Mouse (Mus musculus) heart, postnatal 0 days (tissue): ENCODE measurements around the gene Wdr45. TPM values are rescaled to one million over a fixed set of nuclear protein-coding genes. Genes with fewer than 3 reads are reported as not detected.

ENCODE experiments used
- ATAC-seq: fragments of 200-750 bp; cut with Nextera tagmentation; 2 replicates; pipeline ENCODE4 v1.8.0; 2017; ENCODE audit warnings: low read depth, moderate number of reproducible peaks, moderate library complexity; ENCODE audit not compliant: insufficient read depth
- DNase-seq: peaks from one replicate; pipeline ENCODE4 v3.0.0-alpha.2; 2016; ENCODE audit warnings: low spot score
- H3K27ac ChIP-seq: fragments of 300-500 bp; sonication (generic); 2 replicates; pipeline ENCODE4 v1.5.1; 2014; ENCODE audit warnings: low read depth, mild to moderate bottlenecking
- H3K27me3 ChIP-seq: fragments of 300-500 bp; sonication (generic); 2 replicates; pipeline ENCODE4 v1.6.1; 2014; ENCODE audit warnings: low read length, mixed read lengths; ENCODE audit not compliant: control insufficient read depth, insufficient read depth
- H3K36me3 ChIP-seq: fragments of 300-500 bp; sonication (generic); replicated peaks from 2 replicates; pipeline ENCODE4 v1.6.1; 2014; ENCODE audit warnings: low read length, mixed read lengths; ENCODE audit not compliant: control insufficient read depth, insufficient read depth
- H3K4me1 ChIP-seq: fragments of 300-500 bp; sonication (generic); 2 replicates; pipeline ENCODE4 v1.6.1; 2014; ENCODE audit warnings: antibody characterized with exemption; ENCODE audit not compliant: control insufficient read depth, insufficient read depth
- H3K4me2 ChIP-seq: fragments of 300-500 bp; sonication (generic); 2 replicates; pipeline ENCODE4 v1.6.1; 2014; ENCODE audit warnings: low read depth, mild to moderate bottlenecking, low read length, moderate library complexity
- H3K4me3 ChIP-seq: fragments of 300-500 bp; sonication (generic); 2 replicates; pipeline ENCODE4 v1.5.1; 2014; ENCODE audit warnings: low read depth, low read length
- H3K9ac ChIP-seq: fragments of 300-500 bp; sonication (generic); replicated peaks from 2 replicates; pipeline ENCODE4 v1.6.1; 2014; ENCODE audit warnings: low read depth, low read length, mixed read lengths
- H3K9me3 ChIP-seq: fragments of 300-500 bp; sonication (generic); replicated peaks from 2 replicates; pipeline ENCODE4 v1.6.1; 2016; ENCODE audit warnings: low read length; ENCODE audit not compliant: control insufficient read depth
- CTCF ChIP-seq: IDR thresholded peaks from 2 replicates; pipeline ENCODE4 v1.5.1; 2016; ENCODE audit warnings: antibody characterized with exemption, control low read depth, low read depth
- EP300 ChIP-seq: IDR thresholded peaks from 2 replicates; pipeline ENCODE4 v1.6.1; 2016; ENCODE audit warnings: antibody characterized with exemption, low read depth
- WGBS: fragments of 180-500 bp; shearing (Covaris S2); extraction: QIAGEN DNeasy Blood & Tissue Kit; methylation state at CpG from one replicate; pipeline ENCODE4 v1.1.7; 2014; 5-methylcytosine and 5-hydroxymethylcytosine counted together
- polyA plus RNA-seq: library from polyadenylated mRNA; unstranded; fragments of >200 nt; fragmentation: Nextera tagmentation; extraction: Ambion mirVana; gene quantifications from 2 replicates; pipeline ENCODE4 v1.2.1, GENCODE M21; 2015
- total RNA-seq: library from RNA; depleted of rRNA; stranded (reverse); fragments of >200 nt; gene quantifications from 2 replicates; pipeline ENCODE4 v1.2.3, GENCODE M21; 2014; ENCODE audit warnings: low replicate concordance; rRNA removed

Gene Wdr45
- total and polyA plus RNA-seq, 2 experiments from 2014 or later: 27.1 to 52.7 TPM

GRCm38 (mm10) chrX:7769302-7770017 is 55.3 kb downstream of the Wdr45 start:
- 80% methylated on average over 7 of the region's 7 CpGs for WGBS
- H3K36me3 ChIP-seq: peaks cover 46% of the 10 kb centered on the region

DNA sequence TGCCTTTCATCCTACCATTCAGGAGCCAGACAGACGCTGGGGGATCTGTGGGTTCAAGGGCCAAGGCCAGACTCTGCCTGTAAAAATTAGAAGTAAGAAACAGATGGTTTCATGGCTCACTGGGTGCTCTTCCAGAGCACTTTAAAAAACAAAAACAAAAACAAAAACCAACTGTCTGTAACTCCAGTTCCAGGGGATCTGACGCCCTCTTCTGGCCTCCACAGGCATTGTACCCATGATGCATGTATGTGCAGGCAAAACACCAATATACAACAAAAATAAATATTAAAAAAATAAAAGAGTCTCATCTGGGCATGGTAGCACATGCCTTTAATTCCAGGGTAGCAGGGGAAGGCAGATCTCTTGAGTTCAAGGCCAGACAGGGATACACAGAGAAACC is 58.6 kb downstream of the Wdr45 start:
- WGBS: 45% methylated on average over 2 of the region's 2 CpGs
- Histone ChIP-seq H3K27me3 (no peaks in the 10 kb centered on the region), H3K27ac (no peak overlapping the region), H3K36me3 (peaks cover 41% of the 10 kb centered on the region), H3K4me1 (no peaks in the 10 kb centered on the region), H3K9ac (no peak overlapping the region), H3K4me2 (no peak overlapping the region), H3K4me3 (no peak overlapping the region), H3K9me3 (no peaks in the 10 kb centered on the region)
- ATAC-seq (no peak), DNase-seq (no peak)
- TF ChIP-seq EP300 (no peak), CTCF (peak; percentile 34; the same call in 1 of the 2 replicates)

More at GRCm38 (mm10) chrX:7769302-7770017, 55.3 kb downstream of the Wdr45 start:
- Histone ChIP-seq H3K9ac (no peak overlapping the region), H3K4me1 (no peaks in the 10 kb centered on the region), H3K27me3 (no peaks in the 10 kb centered on the region), H3K27ac (no peak overlapping the region), H3K4me2 (no peak overlapping the region), H3K4me3 (no peak overlapping the region), H3K9me3 (no peaks in the 10 kb centered on the region)
- no peak for DNase-seq
- no peak for TF ChIP-seq CTCF
- no peak for TF ChIP-seq EP300
- no peak for ATAC-seq

GRCm38 (mm10) chrX:7775501-7776205 is 61.5 kb downstream of the Wdr45 start:
- no peak for DNase-seq
- Histone ChIP-seq H3K9ac (no peak overlapping the region), H3K36me3 (peaks cover 21% of the 10 kb centered on the region; the same call in 1 of the 2 replicates), H3K4me1 (no peaks in the 10 kb centered on the region), H3K4me3 (no peak overlapping the region), H3K4me2 (no peak overlapping the region), H3K9me3 (no peaks in the 10 kb centered on the region), H3K27ac (no peak overlapping the region), H3K27me3 (no peaks in the 10 kb centered on the region)
- ATAC-seq: no peak
- 70% methylated on average over 9 of the region's 9 CpGs for WGBS
- TF ChIP-seq EP300 (no peak), CTCF (no peak)

GRCm38 (mm10) chrX:7776329-7777082 is 62.4 kb downstream of the Wdr45 start:
- ATAC-seq: no peak; the same call in 1 of the 2 replicates
- TF ChIP-seq EP300 (no peak), CTCF (peak; percentile 64)
- 47% methylated on average over 8 of the region's 8 CpGs for WGBS

More at GRCm38 (mm10) chrX:7776329-7777082, 62.4 kb downstream of the Wdr45 start:
- H3K4me2 ChIP-seq: no peak overlapping the region
- H3K9me3 ChIP-seq: no peaks in the 10 kb centered on the region
- no peak overlapping the region for H3K4me3 ChIP-seq
- H3K9ac ChIP-seq: no peak overlapping the region
- no peaks in the 10 kb centered on the region for H3K4me1 ChIP-seq
- peaks cover 16% of the 10 kb centered on the region; the same call in 1 of the 2 replicates for H3K36me3 ChIP-seq
- H3K27me3 ChIP-seq: no peaks in the 10 kb centered on the region
- DNase-seq: no peak
- no peak overlapping the region for H3K27ac ChIP-seq

Other genes starting within 250 kb of the Wdr45 start
- not detected in 2 replicates for gene Foxp3, start 140.7 kb upstream of the Wdr45 start, total RNA-seq
- gene Foxp3, start 140.7 kb upstream of the Wdr45 start, polyA plus RNA-seq: not detected in 2 replicates
- 3.5 and 6.5 TPM in 2 replicates for gene Ppp1r3f, start 140.1 kb upstream of the Wdr45 start, total RNA-seq
- 0.99 and 1.5 TPM in 2 replicates for gene Ppp1r3f, start 140.1 kb upstream of the Wdr45 start, polyA plus RNA-seq
- gene Ccdc22, start 108.8 kb upstream of the Wdr45 start, total RNA-seq: 25.6 and 27.8 TPM in 2 replicates
- 12.5 and 13.9 TPM in 2 replicates for gene Ccdc22, start 108.8 kb upstream of the Wdr45 start, polyA plus RNA-seq
- 0.12 TPM in 1 of 2 replicates, not detected in the other for gene Cacna1f, start 107.2 kb upstream of the Wdr45 start, total RNA-seq
- not detected in 2 replicates for gene Cacna1f, start 107.2 kb upstream of the Wdr45 start, polyA plus RNA-seq
- gene Syp, start 75.9 kb upstream of the Wdr45 start, total RNA-seq: 1.6 TPM in 1 of 2 replicates, not detected in the other
- 0.27 and 0.51 TPM in 2 replicates for gene Syp, start 75.9 kb upstream of the Wdr45 start, polyA plus RNA-seq
- gene Prickle3, start 57.1 kb upstream of the Wdr45 start, total RNA-seq: 9.2 and 15.7 TPM in 2 replicates
- 7.9 and 8.1 TPM in 2 replicates for gene Prickle3, start 57.1 kb upstream of the Wdr45 start, polyA plus RNA-seq
- gene Plp2, start 42.9 kb upstream of the Wdr45 start, total RNA-seq: 134 and 184 TPM in 2 replicates
- 91.1 and 95.7 TPM in 2 replicates for gene Plp2, start 42.9 kb upstream of the Wdr45 start, polyA plus RNA-seq
- 1.1 and 2.0 TPM in 2 replicates for gene Magix, start 33.1 kb upstream of the Wdr45 start, total RNA-seq
- 1.5 and 1.8 TPM in 2 replicates for gene Magix, start 33.1 kb upstream of the Wdr45 start, polyA plus RNA-seq
- 2.8 and 9.9 TPM in 2 replicates for gene Gpkow, start 17.2 kb upstream of the Wdr45 start, total RNA-seq
- 21.3 and 22.7 TPM in 2 replicates for gene Gpkow, start 17.2 kb upstream of the Wdr45 start, polyA plus RNA-seq
- 3.1 TPM in 1 of 2 replicates, not detected in the other for gene Gm45208, start 7.9 kb downstream of the Wdr45 start, total RNA-seq
- not detected in 2 replicates for gene Gm45208, start 7.9 kb downstream of the Wdr45 start, polyA plus RNA-seq
- gene Praf2, start 14.1 kb downstream of the Wdr45 start, total RNA-seq: 12.6 and 22.6 TPM in 2 replicates
- gene Praf2, start 14.1 kb downstream of the Wdr45 start, polyA plus RNA-seq: 11.0 and 13.6 TPM in 2 replicates
- 0.92 and 5.8 TPM in 2 replicates for gene Ccdc120, start 36.6 kb downstream of the Wdr45 start, total RNA-seq
- gene Ccdc120, start 36.6 kb downstream of the Wdr45 start, polyA plus RNA-seq: 1.8 and 2.2 TPM in 2 replicates
- gene Tfe3, start 48.2 kb downstream of the Wdr45 start, total RNA-seq: 8.4 and 17.3 TPM in 2 replicates
- 11.5 and 11.6 TPM in 2 replicates for gene Tfe3, start 48.2 kb downstream of the Wdr45 start, polyA plus RNA-seq
- gene Gripap1, start 75.4 kb downstream of the Wdr45 start, total RNA-seq: 2.4 and 6.8 TPM in 2 replicates
- 17.5 and 19.3 TPM in 2 replicates for gene Gripap1, start 75.4 kb downstream of the Wdr45 start, polyA plus RNA-seq
- gene Kcnd1, start 108.0 kb downstream of the Wdr45 start, total RNA-seq: 0.08 and 0.23 TPM in 2 replicates
- gene Kcnd1, start 108.0 kb downstream of the Wdr45 start, polyA plus RNA-seq: 0.20 and 0.22 TPM in 2 replicates
- 25.7 and 38.0 TPM in 2 replicates for gene Otud5, start 127.0 kb downstream of the Wdr45 start, total RNA-seq
- 14.4 and 16.2 TPM in 2 replicates for gene Otud5, start 127.0 kb downstream of the Wdr45 start, polyA plus RNA-seq
- gene Pim2, start 163.9 kb downstream of the Wdr45 start, total RNA-seq: 3.1 and 15.9 TPM in 2 replicates
- 2.3 and 2.4 TPM in 2 replicates for gene Pim2, start 163.9 kb downstream of the Wdr45 start, polyA plus RNA-seq
- gene Slc35a2, start 169.7 kb downstream of the Wdr45 start, total RNA-seq: 19.7 and 30.8 TPM in 2 replicates
- gene Slc35a2, start 169.7 kb downstream of the Wdr45 start, polyA plus RNA-seq: 19.3 and 20.9 TPM in 2 replicates
- 44.5 and 63.0 TPM in 2 replicates for gene Pqbp1, start 184.9 kb downstream of the Wdr45 start, total RNA-seq
- 55.6 and 57.6 TPM in 2 replicates for gene Pqbp1, start 184.9 kb downstream of the Wdr45 start, polyA plus RNA-seq
- gene Timm17b, start 185.0 kb downstream of the Wdr45 start, total RNA-seq: 37.7 and 46.4 TPM in 2 replicates
- 91.3 and 99.7 TPM in 2 replicates for gene Timm17b, start 185.0 kb downstream of the Wdr45 start, polyA plus RNA-seq
- gene Gm10491, start 193.5 kb downstream of the Wdr45 start, total RNA-seq: not detected in 2 replicates
- gene Gm10491, start 193.5 kb downstream of the Wdr45 start, polyA plus RNA-seq: not detected in 2 replicates
- gene Gm10490, start 195.2 kb downstream of the Wdr45 start, total RNA-seq: not detected in 2 replicates
- not detected in 2 replicates for gene Gm10490, start 195.2 kb downstream of the Wdr45 start, polyA plus RNA-seq
- not detected in 2 replicates for gene Pcsk1n, start 205.5 kb downstream of the Wdr45 start, total RNA-seq
- 0.05 and 0.33 TPM in 2 replicates for gene Pcsk1n, start 205.5 kb downstream of the Wdr45 start, polyA plus RNA-seq
- gene Eras, start 214.3 kb downstream of the Wdr45 start, total RNA-seq: not detected in 2 replicates
- gene Eras, start 214.3 kb downstream of the Wdr45 start, polyA plus RNA-seq: not detected in 2 replicates
- gene Hdac6, start 233.6 kb downstream of the Wdr45 start, total RNA-seq: 28.6 and 37.2 TPM in 2 replicates
- gene Hdac6, start 233.6 kb downstream of the Wdr45 start, polyA plus RNA-seq: 16.2 and 18.4 TPM in 2 replicates